Mouse (Mus musculus): ENCODE results near the gene Gpx7.

The Gpx7 gene

GRCm38 (mm10) chr4:108406138-108406860 is 462 bp downstream of the Gpx7 start:
- H3K36me3 ChIP-seq (ENCODE audit: control insufficient read depth, insufficient read depth, low read length, poor library complexity, severe bottlenecking) = no peaks in the 10 kb centered on the region
- DNase-seq (ENCODE audit: low read depth, low spot score) = peak; percentile 44
- no peaks in the 10 kb centered on the region for H3K27me3 ChIP-seq (ENCODE audit: control insufficient read depth, insufficient read depth, low read length, poor library complexity, severe bottlenecking)

- DNase-seq (ENCODE audit: low read depth, low spot score) = no peak
- no peaks in the 10 kb centered on the region for H3K36me3 ChIP-seq (ENCODE audit: control insufficient read depth, insufficient read depth, low read length, poor library complexity, severe bottlenecking)
- no peaks in the 10 kb centered on the region for H3K27me3 ChIP-seq (ENCODE audit: control insufficient read depth, insufficient read depth, low read length, poor library complexity, severe bottlenecking)
Measured at GRCm38 (mm10) chr4:108405766-108406137, 1.0 kb downstream of the Gpx7 start.

- DNase-seq (ENCODE audit: low read depth, low spot score) = no peak
- no peaks in the 10 kb centered on the region for H3K36me3 ChIP-seq (ENCODE audit: control insufficient read depth, insufficient read depth, low read length, poor library complexity, severe bottlenecking)
- no peaks in the 10 kb centered on the region for H3K27me3 ChIP-seq (ENCODE audit: control insufficient read depth, insufficient read depth, low read length, poor library complexity, severe bottlenecking)
Measured at GRCm38 (mm10) chr4:108403861-108404635, 2.7 kb downstream of the Gpx7 start.

- no peak for DNase-seq (ENCODE audit: low read depth, low spot score)
- H3K36me3 ChIP-seq (ENCODE audit: control insufficient read depth, insufficient read depth, low read length, poor library complexity, severe bottlenecking) = no peaks in the 10 kb centered on the region
- H3K27me3 ChIP-seq (ENCODE audit: control insufficient read depth, insufficient read depth, low read length, poor library complexity, severe bottlenecking) = no peaks in the 10 kb centered on the region
Measured at GRCm38 (mm10) chr4:108400395-108400794, 6.4 kb downstream of the Gpx7 start.

GRCm38 (mm10) chr4:108394236-108394635 is 12.5 kb downstream of the Gpx7 start:
- DNase-seq (ENCODE audit: low read depth, low spot score) = no peak

GRCm38 (mm10) chr4:108392558-108392957 is 14.2 kb downstream of the Gpx7 start:
- no peaks in the 10 kb centered on the region for H3K36me3 ChIP-seq (ENCODE audit: control insufficient read depth, insufficient read depth, low read length, poor library complexity, severe bottlenecking)
- no peaks in the 10 kb centered on the region; the same call in 1 of the 2 replicates for H3K27me3 ChIP-seq (ENCODE audit: control insufficient read depth, insufficient read depth, low read length, poor library complexity, severe bottlenecking)
- DNase-seq (ENCODE audit: low read depth, low spot score) = no peak

More at GRCm38 (mm10) chr4:108394236-108394635, 12.5 kb downstream of the Gpx7 start:
- Histone ChIP-seq H3K27me3 (ENCODE audit: control insufficient read depth, insufficient read depth, low read length, poor library complexity, severe bottlenecking) (no peaks in the 10 kb centered on the region; the same call in 1 of the 2 replicates), H3K36me3 (ENCODE audit: control insufficient read depth, insufficient read depth, low read length, poor library complexity, severe bottlenecking) (no peaks in the 10 kb centered on the region)

GRCm38 (mm10) chr4:108391124-108391523 is 15.6 kb downstream of the Gpx7 start:
- no peak for DNase-seq (ENCODE audit: low read depth, low spot score)
- no peaks in the 10 kb centered on the region for H3K36me3 ChIP-seq (ENCODE audit: control insufficient read depth, insufficient read depth, low read length, poor library complexity, severe bottlenecking)

GRCm38 (mm10) chr4:108388741-108389140 is 18.0 kb downstream of the Gpx7 start:
- H3K27me3 ChIP-seq (ENCODE audit: control insufficient read depth, insufficient read depth, low read length, poor library complexity, severe bottlenecking) = no peaks in the 10 kb centered on the region; the same call in 1 of the 2 replicates
- H3K36me3 ChIP-seq (ENCODE audit: control insufficient read depth, insufficient read depth, low read length, poor library complexity, severe bottlenecking) = no peaks in the 10 kb centered on the region
- DNase-seq (ENCODE audit: low read depth, low spot score) = no peak

More at GRCm38 (mm10) chr4:108391124-108391523, 15.6 kb downstream of the Gpx7 start:
- no peaks in the 10 kb centered on the region; the same call in 1 of the 2 replicates for H3K27me3 ChIP-seq (ENCODE audit: control insufficient read depth, insufficient read depth, low read length, poor library complexity, severe bottlenecking)

- DNase-seq (ENCODE audit: low read depth, low spot score) = peak; percentile 26
- Histone ChIP-seq H3K36me3 (ENCODE audit: control insufficient read depth, insufficient read depth, low read length, poor library complexity, severe bottlenecking) (no peaks in the 10 kb centered on the region), H3K27me3 (ENCODE audit: control insufficient read depth, insufficient read depth, low read length, poor library complexity, severe bottlenecking) (no peaks in the 10 kb centered on the region; the same call in 1 of the 2 replicates)
Measured at GRCm38 (mm10) chr4:108387681-108388253, 19.0 kb downstream of the Gpx7 start.

GRCm38 (mm10) chr4:108387106-108387505 is 19.7 kb downstream of the Gpx7 start:
- DNase-seq (ENCODE audit: low read depth, low spot score) = no peak
- H3K27me3 ChIP-seq (ENCODE audit: control insufficient read depth, insufficient read depth, low read length, poor library complexity, severe bottlenecking) = no peaks in the 10 kb centered on the region; the same call in 1 of the 2 replicates
- no peaks in the 10 kb centered on the region for H3K36me3 ChIP-seq (ENCODE audit: control insufficient read depth, insufficient read depth, low read length, poor library complexity, severe bottlenecking)

GRCm38 (mm10) chr4:108386087-108386486 is 20.7 kb downstream of the Gpx7 start:
- H3K27me3 ChIP-seq (ENCODE audit: control insufficient read depth, insufficient read depth, low read length, poor library complexity, severe bottlenecking) = no peaks in the 10 kb centered on the region
- no peak for DNase-seq (ENCODE audit: low read depth, low spot score)
- no peaks in the 10 kb centered on the region for H3K36me3 ChIP-seq (ENCODE audit: control insufficient read depth, insufficient read depth, low read length, poor library complexity, severe bottlenecking)

- H3K27me3 ChIP-seq (ENCODE audit: control insufficient read depth, insufficient read depth, low read length, poor library complexity, severe bottlenecking) = no peaks in the 10 kb centered on the region
- H3K36me3 ChIP-seq (ENCODE audit: control insufficient read depth, insufficient read depth, low read length, poor library complexity, severe bottlenecking) = no peaks in the 10 kb centered on the region
- DNase-seq (ENCODE audit: low read depth, low spot score) = peak; percentile 51
Measured at GRCm38 (mm10) chr4:108383183-108383714, 23.5 kb downstream of the Gpx7 start, which contains the start of gene Shisal2a. Gene Shisal2a (minus strand): TSS chr4:108383349.

- Histone ChIP-seq H3K36me3 (ENCODE audit: control insufficient read depth, insufficient read depth, low read length, poor library complexity, severe bottlenecking) (no peaks in the 10 kb centered on the region), H3K27me3 (ENCODE audit: control insufficient read depth, insufficient read depth, low read length, poor library complexity, severe bottlenecking) (no peaks in the 10 kb centered on the region)
- DNase-seq (ENCODE audit: low read depth, low spot score) = no peak
Measured at GRCm38 (mm10) chr4:108380146-108380545, 26.6 kb downstream of the Gpx7 start.

GRCm38 (mm10) chr4:108379476-108379875 is 27.3 kb downstream of the Gpx7 start:
- DNase-seq (ENCODE audit: low read depth, low spot score) = no peak

More at GRCm38 (mm10) chr4:108379476-108379875, 27.3 kb downstream of the Gpx7 start:
- Histone ChIP-seq H3K27me3 (ENCODE audit: control insufficient read depth, insufficient read depth, low read length, poor library complexity, severe bottlenecking) (no peaks in the 10 kb centered on the region), H3K36me3 (ENCODE audit: control insufficient read depth, insufficient read depth, low read length, poor library complexity, severe bottlenecking) (no peaks in the 10 kb centered on the region)

Data from splenic B cell, adult 2 months (primary cell).